Mouse (Mus musculus) right cerebral cortex, postnatal 4 days (tissue): ENCODE results near the gene Tsc22d4.

Experiments
- DNase-seq: peaks from one replicate; pipeline ENCODE4 v3.0.0-alpha.2; 2022

Tsc22d4 gene

GRCm38 (mm10) chr5:137800917-137801316, 55.4 kb downstream of the Tsc22d4 start:
- no peak for DNase-seq

- no peak for DNase-seq
Observed at GRCm38 (mm10) chr5:137806158-137806557, 60.6 kb downstream of the Tsc22d4 start.

DNA sequence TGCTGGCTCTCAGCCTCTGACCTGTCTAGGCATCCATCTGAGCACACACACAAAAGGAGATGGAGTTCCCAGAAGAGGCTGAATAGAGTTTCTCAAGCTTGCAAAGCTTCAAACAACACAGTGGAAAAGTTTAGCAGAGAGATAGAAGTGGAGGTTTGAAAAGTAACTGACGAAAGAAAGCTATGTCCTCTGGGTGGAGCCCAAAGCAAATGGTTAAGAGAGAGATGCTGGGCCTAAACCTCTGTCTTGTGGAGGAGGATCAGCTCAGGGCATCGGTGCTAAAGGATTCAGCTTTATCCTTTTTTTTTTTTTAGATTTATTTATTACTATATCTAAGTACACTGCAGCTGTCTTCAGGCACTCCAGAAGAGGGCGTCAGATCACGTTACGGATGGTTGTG, 62.8 kb downstream of the Tsc22d4 start:
- no peak for DNase-seq

DNA sequence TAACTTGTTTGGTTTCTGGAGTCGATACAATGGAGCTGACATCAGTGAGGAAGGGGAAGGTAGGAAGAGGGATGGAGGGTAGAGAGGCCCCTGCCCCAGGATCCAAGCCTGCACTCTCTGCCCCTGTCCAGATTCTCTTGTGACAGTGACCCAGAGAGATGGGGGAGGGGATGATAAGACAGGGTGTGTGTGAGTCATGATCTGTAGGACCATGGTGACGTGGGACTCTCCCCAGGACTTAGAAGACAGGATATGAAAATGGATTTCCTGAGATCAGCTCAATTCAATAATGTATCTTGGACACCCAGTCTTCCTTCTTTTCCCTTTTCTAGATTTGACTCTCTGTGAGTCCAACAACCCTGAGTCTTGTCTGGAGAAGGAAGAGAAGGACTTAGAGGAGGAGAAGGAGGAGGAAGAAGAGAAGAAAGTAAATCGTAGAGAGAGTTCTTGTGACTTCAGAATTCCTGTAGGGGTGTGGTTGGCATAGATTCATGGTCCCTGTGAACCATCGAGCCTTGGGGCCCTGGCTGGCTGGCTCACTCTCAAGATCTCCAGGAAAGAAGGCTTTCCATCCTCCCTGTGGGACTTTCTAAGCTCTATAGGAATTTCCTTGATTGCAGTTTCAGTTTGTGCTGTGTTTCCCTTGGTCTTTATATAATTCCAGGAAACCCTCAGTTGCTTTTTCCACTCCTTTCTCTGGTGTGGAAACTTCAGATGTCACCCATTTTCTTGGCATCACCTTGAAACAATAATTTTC, 72.1 kb downstream of the Tsc22d4 start:
- no peak for DNase-seq
